Mouse (Mus musculus) cerebellum, adult 2 months (tissue): Measurements from ENCODE around the gene Chrdl1. TPM values are rescaled to one million over a fixed set of nuclear protein-coding genes. Genes with fewer than 3 reads are reported as not detected.

ENCODE experiments used
- DNase-seq, 2 experiments: peaks; one replicate each; pipeline ENCODE4 v3.0.0; 2021
- H3K27ac ChIP-seq: fragments of 200-500 bp; 2 replicates; pipeline ENCODE4 v1.5.1; 2012; ENCODE audit warnings: low read length, control low read depth, inconsistent platforms; ENCODE audit not compliant: insufficient read depth
- H3K27me3 ChIP-seq: fragments of 200-500 bp; 2 replicates; pipeline ENCODE4 v1.6.1; 2012; ENCODE audit warnings: inconsistent platforms, mild to moderate bottlenecking, low read length, moderate library complexity; ENCODE audit not compliant: control insufficient read depth, insufficient read depth
- H3K4me1 ChIP-seq: fragments of 200-500 bp; 2 replicates; pipeline ENCODE4 v1.6.1; 2011; ENCODE audit warnings: low read length; ENCODE audit not compliant: control insufficient read depth, insufficient read depth
- H3K4me3 ChIP-seq: fragments of 200-500 bp; replicated peaks from 2 replicates; pipeline ENCODE3; 2011; ENCODE audit warnings: mild to moderate bottlenecking, low read depth, low read length, control low read depth; ENCODE audit not compliant: insufficient read depth
- CTCF ChIP-seq: fragments of 200-500 bp; IDR thresholded peaks from 2 replicates; pipeline ENCODE4 v1.5.1; 2011; ENCODE audit warnings: low read depth, mild to moderate bottlenecking, control low read depth, low read length, moderate library complexity, borderline replicate concordance; ENCODE audit not compliant: insufficient read depth
- POLR2A ChIP-seq: fragments of 200-500 bp; IDR thresholded peaks from 2 replicates; pipeline ENCODE4 v1.6.1; 2011; ENCODE audit warnings: low read length, control low read depth, borderline replicate concordance; ENCODE audit not compliant: insufficient read depth
- WGBS: fragments of 180-500 bp; shearing (Covaris S2); methylation state at CpG from one replicate; pipeline ENCODE4 v1.1.7; 2018; 5-methylcytosine and 5-hydroxymethylcytosine counted together
- polyA plus RNA-seq: library from polyadenylated mRNA; depleted of rRNA; stranded (reverse); fragments of >200 nt; gene quantifications from 2 replicates; pipeline ENCODE4 v1.2.3, GENCODE M21; 2012; rRNA removed

Chrdl1 gene
- polyA plus RNA-seq: 3.6 and 4.4 TPM in 2 replicates

DNA sequence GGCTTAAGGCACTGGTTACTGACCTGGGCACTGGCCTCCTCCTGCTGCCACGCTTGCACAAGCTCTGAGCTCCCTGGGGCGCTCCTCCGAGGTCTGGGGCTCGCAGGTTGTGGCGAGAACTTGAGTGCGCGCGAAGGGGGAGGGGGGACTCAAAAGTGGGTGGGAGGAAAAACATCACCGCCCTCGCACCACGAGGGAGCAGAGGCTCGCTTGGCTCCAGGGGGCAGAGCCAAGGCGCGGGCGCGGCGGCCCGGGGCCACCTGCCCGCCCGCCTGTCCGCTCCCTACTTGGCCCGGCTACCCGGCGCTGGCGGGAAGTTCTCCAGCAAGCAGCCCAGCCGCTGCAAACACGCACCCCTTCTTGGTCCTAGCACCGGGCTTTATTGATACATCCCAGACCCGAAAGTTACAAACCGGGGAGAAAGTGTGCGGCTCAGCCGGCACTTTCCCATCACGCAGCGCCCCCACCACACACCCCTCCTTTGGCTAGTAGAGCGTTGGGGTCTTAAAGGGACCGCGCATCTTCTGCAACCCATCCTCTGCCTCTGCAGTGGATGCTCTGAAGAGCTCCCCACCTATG is at the start of gene Chrdl1:
TSS of gene Chrdl1 (minus strand) at position 472 of the 579 bp plus-strand sequence.
- TF ChIP-seq CTCF (no peak), POLR2A (no peak)
- DNase-seq: peak; percentile 0 to 12
- no peaks in the 10 kb centered on the region for H3K27me3 ChIP-seq
- no peaks in the 10 kb centered on the region for H3K4me1 ChIP-seq
- no peak within 1 kb of the TSS for H3K27ac ChIP-seq
- 16% methylated on average over 34 of the region's 37 CpGs for WGBS
- peak within 1 kb of the TSS; percentile 37 for H3K4me3 ChIP-seq

DNA sequence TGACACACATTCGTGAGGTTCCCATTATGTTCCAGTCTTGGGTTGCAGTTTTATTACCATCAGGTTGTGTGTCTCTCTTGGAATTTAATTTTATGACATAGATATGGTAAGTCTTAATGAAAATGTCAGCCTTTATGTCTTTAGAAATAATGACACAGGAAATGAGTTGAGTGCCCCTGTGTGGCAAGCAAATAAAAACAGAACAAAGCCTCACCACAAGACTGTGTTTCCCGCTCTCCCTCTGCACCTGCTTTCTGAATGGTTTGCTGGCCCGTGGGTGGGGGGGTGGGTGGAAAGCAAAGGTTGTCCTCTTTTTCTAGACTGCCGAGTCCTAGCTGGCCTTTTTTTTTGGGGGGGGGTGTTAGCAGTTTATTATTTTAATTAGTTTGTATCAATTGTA is 48.6 kb upstream of the Chrdl1 start:
- no peak for DNase-seq
- no peaks in the 10 kb centered on the region for H3K4me1 ChIP-seq
- 48% methylated on average over 4 of the region's 4 CpGs for WGBS

DNA sequence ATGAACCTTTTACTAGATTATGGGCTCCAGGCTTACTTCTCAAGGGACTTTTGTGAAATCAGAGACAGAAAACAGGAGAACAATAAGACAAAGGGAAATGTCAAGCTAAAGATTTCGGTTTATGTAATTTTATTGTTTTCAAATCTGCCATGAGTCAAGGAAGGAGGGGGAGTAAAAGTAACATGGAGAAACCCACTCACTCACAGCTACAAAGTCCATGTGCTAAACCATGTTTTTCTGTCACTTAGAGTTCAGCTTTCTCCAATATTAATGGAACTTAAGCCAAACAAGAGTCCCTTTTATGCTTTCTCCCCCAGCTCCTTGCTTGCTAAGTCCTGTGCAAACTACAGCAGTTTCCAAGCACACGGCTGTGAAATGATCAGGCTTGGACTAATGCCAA is 10.5 kb upstream of the Chrdl1 start:
- WGBS: 40% methylated on average over 2 of the region's 2 CpGs
- TF ChIP-seq POLR2A (no peak), CTCF (no peak)
- no peaks in the 10 kb centered on the region for H3K27me3 ChIP-seq
- H3K27ac ChIP-seq: no peak overlapping the region
- no peak for DNase-seq
- no peak overlapping the region for H3K4me3 ChIP-seq
- no peaks in the 10 kb centered on the region for H3K4me1 ChIP-seq

More for the DNA sequence above, 48.6 kb upstream of the Chrdl1 start:
- Histone ChIP-seq H3K27me3 (no peaks in the 10 kb centered on the region), H3K4me3 (no peak overlapping the region), H3K27ac (no peak overlapping the region)
- TF ChIP-seq CTCF (no peak), POLR2A (no peak)

DNA sequence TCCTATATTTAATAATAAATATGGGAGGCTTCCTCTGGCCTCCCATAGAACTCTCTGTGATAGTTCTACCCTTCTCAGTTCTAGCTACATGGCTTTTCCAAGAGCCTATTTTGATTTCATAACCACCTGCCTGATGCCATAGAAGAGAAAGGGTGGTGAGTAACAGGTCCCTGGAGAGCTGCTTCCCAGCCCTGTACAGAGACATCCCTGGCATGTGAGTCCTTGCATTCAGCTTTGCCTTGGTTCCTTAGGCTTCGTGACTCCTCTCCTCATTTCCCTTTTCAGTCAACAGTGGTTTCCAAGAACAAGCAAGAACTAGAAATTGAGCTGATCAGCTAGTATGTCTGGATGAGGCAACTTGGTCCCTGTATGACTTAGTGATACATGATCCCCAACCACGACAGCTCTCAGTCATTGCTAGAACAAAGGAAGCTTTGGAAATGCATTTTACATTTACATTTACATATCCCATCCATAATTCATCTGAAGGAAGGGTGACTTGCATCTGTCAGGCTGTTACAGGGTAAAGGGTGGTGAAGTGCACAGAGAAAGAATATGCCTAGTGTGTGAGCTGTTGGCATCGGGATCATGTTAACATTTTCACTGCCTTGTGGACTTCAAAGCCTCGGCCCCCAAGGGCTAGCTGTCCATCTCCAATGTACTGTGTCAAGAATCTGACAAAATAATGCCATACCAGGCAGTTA is 27.7 kb downstream of the Chrdl1 start:
- DNase-seq: no peak
- no peak overlapping the region for H3K27ac ChIP-seq
- TF ChIP-seq CTCF (no peak), POLR2A (no peak)
- 19% methylated on average over 4 of the region's 4 CpGs for WGBS
- H3K4me1 ChIP-seq: no peaks in the 10 kb centered on the region
- H3K4me3 ChIP-seq: no peak overlapping the region
- no peaks in the 10 kb centered on the region for H3K27me3 ChIP-seq

DNA sequence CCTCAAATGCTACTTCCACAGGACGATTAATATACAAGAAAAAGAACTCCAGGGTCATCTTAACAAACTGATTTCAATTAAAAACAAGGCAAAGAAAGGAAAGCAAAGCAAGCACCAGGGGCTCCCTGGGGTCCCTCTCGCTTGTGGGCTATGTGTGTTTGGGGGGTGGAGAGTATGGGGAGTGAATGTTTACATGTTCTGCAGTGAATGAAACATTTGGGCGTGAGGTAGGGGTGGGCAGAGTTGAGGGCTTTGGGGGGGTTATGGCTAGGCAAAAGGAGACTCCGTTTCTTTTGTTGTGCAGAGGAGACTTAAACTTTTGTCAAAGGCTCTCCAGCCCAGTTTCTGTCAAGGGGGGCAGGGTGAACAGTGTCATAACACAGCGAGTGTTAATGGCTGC is 46.8 kb downstream of the Chrdl1 start:
- no peak for DNase-seq
- WGBS: 42% methylated on average over 5 of the region's 5 CpGs
- Histone ChIP-seq H3K4me1 (no peaks in the 10 kb centered on the region), H3K27me3 (no peaks in the 10 kb centered on the region), H3K27ac (no peak overlapping the region), H3K4me3 (no peak overlapping the region)
- TF ChIP-seq CTCF: no peak
- no peak for TF ChIP-seq POLR2A

DNA sequence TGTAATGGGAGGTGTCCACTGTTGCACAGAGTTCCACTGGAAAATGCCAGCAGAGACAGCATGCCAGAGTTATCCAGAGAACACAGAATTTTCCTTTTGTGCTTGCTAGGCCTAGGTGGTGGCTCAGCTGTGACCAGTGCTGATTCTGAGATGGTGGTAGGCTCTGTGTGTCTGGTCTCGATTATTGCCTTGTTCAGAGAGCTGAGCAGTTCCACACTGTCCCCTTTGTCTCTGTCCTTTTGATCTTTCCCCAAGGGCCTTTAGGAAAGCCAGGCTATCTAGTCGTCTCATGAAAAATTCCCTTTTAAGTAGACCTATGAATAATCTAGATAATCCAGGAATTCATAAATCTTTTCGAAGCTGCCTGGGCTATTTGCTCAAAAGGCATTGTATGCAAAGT is 47.3 kb downstream of the Chrdl1 start:
- TF ChIP-seq CTCF (no peak), POLR2A (no peak)
- Histone ChIP-seq H3K4me1 (no peaks in the 10 kb centered on the region), H3K27ac (no peak overlapping the region), H3K4me3 (no peak overlapping the region), H3K27me3 (no peaks in the 10 kb centered on the region)
- DNase-seq: no peak
- WGBS: 40% methylated on average over 3 of the region's 3 CpGs

DNA sequence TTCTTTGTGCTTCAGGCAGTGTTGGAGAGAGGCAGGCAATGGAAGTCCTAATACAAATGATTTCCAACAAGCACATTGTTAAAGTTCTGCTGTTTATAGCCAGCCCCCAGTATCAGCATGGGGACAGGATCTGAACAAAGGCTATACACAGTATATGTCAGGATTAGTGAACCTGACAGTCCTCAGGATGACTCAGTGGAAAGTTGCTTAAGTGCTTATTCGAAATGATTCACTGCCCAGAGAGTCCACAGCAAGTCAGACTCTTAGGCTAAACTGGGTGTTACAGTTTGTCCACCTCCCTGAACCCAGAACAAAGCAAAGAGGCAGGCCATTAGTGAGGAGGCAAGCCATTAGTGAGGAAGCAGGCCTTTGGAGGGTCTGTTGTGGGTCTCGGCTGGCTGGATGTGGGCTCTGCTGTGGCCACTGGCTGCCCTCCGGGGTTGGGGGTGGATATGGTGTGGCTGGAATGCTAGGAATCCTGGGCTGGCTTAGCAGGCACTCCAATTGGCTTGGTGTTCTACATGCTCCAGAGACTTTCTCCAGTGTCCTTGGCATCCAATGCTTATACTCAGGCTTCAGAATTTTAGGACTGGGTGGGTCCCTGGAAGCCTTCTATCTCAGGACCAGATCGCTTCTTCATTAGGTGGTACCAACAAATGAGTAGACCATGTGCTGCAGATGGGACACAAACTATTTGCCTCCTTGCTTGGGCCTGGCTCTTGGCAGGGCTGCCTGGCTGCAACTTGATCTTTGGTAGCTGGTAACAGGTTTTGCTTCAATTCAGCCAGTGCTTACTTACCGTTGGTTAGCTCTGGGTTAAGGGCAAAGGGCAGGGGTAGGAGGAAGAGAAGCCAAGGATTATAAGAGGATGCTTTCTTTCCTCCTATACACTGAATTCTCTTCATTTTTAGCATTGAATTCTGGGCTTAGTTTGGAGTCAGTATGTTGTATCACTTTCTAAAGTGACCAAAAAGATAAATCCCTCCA is 49.3 kb downstream of the Chrdl1 start:
- WGBS: 45% methylated on average over 5 of the region's 5 CpGs
- TF ChIP-seq POLR2A (no peak), CTCF (no peak)

More for the DNA sequence above, 49.3 kb downstream of the Chrdl1 start:
- H3K27ac ChIP-seq: no peak overlapping the region
- no peaks in the 10 kb centered on the region for H3K27me3 ChIP-seq
- H3K4me3 ChIP-seq: no peak overlapping the region
- H3K4me1 ChIP-seq: no peaks in the 10 kb centered on the region
- DNase-seq: no peak
